Mouse (Mus musculus): ENCODE data around the gene Fut8. TPM values are rescaled to one million over a fixed set of nuclear protein-coding genes. Genes with fewer than 3 reads are reported as not detected.

Gene Fut8
- polyA plus RNA-seq (2015; fragmentation: Nextera tagmentation; extraction: Ambion mirVana) = 73.2 and 74.7 TPM in 2 replicates

DNA sequence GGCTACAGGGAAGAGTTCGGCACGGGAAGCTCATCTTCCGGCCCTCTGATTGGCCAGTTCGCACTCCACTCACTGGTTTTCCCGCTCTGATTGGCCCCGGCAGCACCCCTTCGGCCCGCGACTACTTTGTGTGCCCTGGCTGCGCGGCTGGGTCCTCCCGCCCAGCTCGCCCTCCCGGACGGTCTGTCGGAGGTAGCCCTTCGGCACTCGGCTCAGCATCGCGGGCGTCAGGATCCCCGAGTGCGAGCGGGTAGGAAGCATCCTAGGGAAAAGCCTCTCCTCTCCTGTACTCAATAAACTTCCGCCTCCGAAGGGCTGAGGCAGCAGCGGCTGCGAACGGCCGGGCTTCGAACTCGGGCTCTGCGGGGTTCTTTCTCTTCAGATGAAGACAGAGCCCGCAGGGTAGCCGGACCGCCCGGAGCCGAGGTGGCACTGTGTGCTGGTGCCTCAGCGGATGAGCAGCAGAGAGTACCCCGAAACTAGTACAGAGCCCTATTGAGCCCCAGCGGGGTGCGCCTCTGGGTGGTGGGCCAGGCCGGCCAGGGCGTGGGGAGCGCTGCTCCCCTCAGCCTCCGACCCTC lies at the start of gene Fut8:
TSS of gene Fut8 (plus strand) at position 176 of the 581 bp plus-strand sequence.
- ATAC-seq (ENCODE audit: low FRiP score) = peak; percentile 82
- H3K36me3 ChIP-seq = no peaks in the 10 kb centered on the region
- H3K4me1 ChIP-seq = peaks cover 17% of the 10 kb centered on the region
- no peaks in the 10 kb centered on the region for H3K27me3 ChIP-seq (replicated peaks)
- peak within 1 kb of the TSS; percentile 84 for H3K4me2 ChIP-seq
- peak within 1 kb of the TSS; percentile 97 for H3K9ac ChIP-seq (replicated peaks)
- under 1% methylated on average over 46 of the region's 46 CpGs for WGBS
- no peaks in the 10 kb centered on the region for H3K9me3 ChIP-seq (replicated peaks)
- H3K4me3 ChIP-seq (replicated peaks) = peak within 1 kb of the TSS; percentile 94
- peak within 1 kb of the TSS; percentile 98 for H3K27ac ChIP-seq (replicated peaks)

GRCm38 (mm10) chr12:77189161-77189560 lies 48.8 kb upstream of the Fut8 start:
- no peaks in the 10 kb centered on the region for H3K9me3 ChIP-seq (replicated peaks)
- H3K36me3 ChIP-seq = no peaks in the 10 kb centered on the region
- WGBS = 76% methylated on average over 4 of the region's 4 CpGs
- no peak for ATAC-seq (ENCODE audit: low FRiP score)
- H3K4me3 ChIP-seq (replicated peaks) = no peak overlapping the region
- no peak overlapping the region for H3K27ac ChIP-seq (replicated peaks)
- no peak overlapping the region for H3K4me2 ChIP-seq
- H3K9ac ChIP-seq (replicated peaks) = no peak overlapping the region
- no peaks in the 10 kb centered on the region for H3K27me3 ChIP-seq (replicated peaks)
- no peaks in the 10 kb centered on the region for H3K4me1 ChIP-seq

GRCm38 (mm10) chr12:77189933-77190446 lies 47.9 kb upstream of the Fut8 start:
- 90% methylated on average over 3 of the region's 3 CpGs for WGBS
- no peak overlapping the region for H3K9ac ChIP-seq (replicated peaks)
- H3K4me2 ChIP-seq = no peak overlapping the region
- no peak overlapping the region for H3K4me3 ChIP-seq (replicated peaks)
- no peaks in the 10 kb centered on the region for H3K27me3 ChIP-seq (replicated peaks)
- ATAC-seq (ENCODE audit: low FRiP score) = no peak
- H3K4me1 ChIP-seq = no peaks in the 10 kb centered on the region
- H3K36me3 ChIP-seq = no peaks in the 10 kb centered on the region
- H3K9me3 ChIP-seq (replicated peaks) = no peaks in the 10 kb centered on the region
- H3K27ac ChIP-seq (replicated peaks) = no peak overlapping the region

GRCm38 (mm10) chr12:77191478-77192271 lies 46.2 kb upstream of the Fut8 start:
- H3K36me3 ChIP-seq = no peaks in the 10 kb centered on the region
- no peak overlapping the region for H3K4me3 ChIP-seq (replicated peaks)
- no peaks in the 10 kb centered on the region for H3K27me3 ChIP-seq (replicated peaks)
- no peak overlapping the region for H3K4me2 ChIP-seq
- H3K9ac ChIP-seq (replicated peaks) = no peak overlapping the region
- no peak for ATAC-seq (ENCODE audit: low FRiP score)
- H3K9me3 ChIP-seq (replicated peaks) = no peaks in the 10 kb centered on the region
- H3K4me1 ChIP-seq = no peaks in the 10 kb centered on the region
- H3K27ac ChIP-seq (replicated peaks) = no peak overlapping the region
- 90% methylated on average over 9 of the region's 9 CpGs for WGBS

DNA sequence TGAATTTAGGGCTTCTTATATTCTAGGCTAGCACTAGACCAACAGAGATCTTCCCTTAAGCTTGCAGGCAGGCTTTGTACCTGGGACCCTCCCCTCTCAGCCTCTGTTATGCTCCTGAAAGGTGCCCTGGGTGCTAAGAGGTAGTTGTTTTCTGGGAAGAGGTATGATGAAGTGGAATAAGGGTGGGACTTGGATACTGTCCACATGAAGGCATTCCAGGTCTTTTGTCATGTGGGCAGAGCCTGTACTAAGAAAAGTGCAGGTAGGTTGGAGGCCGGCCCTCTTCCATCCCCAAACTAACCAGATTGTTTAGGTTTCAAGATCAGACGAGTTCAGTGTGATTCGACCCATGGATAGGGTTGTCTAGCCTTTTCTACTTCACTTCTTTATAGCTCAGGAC lies 45.2 kb upstream of the Fut8 start:
- 94% methylated on average over 3 of the region's 3 CpGs for WGBS
- H3K36me3 ChIP-seq = no peaks in the 10 kb centered on the region
- H3K4me3 ChIP-seq (replicated peaks) = no peak overlapping the region
- H3K27ac ChIP-seq (replicated peaks) = no peak overlapping the region
- no peaks in the 10 kb centered on the region for H3K9me3 ChIP-seq (replicated peaks)
- no peak overlapping the region for H3K9ac ChIP-seq (replicated peaks)
- ATAC-seq (ENCODE audit: low FRiP score) = no peak
- no peaks in the 10 kb centered on the region for H3K27me3 ChIP-seq (replicated peaks)
- no peak overlapping the region for H3K4me2 ChIP-seq
- H3K4me1 ChIP-seq = no peaks in the 10 kb centered on the region

GRCm38 (mm10) chr12:77193225-77193716 lies 44.7 kb upstream of the Fut8 start:
- no peak overlapping the region for H3K4me3 ChIP-seq (replicated peaks)
- no peaks in the 10 kb centered on the region; the same call in 1 of the 2 replicates for H3K4me1 ChIP-seq
- H3K4me2 ChIP-seq = no peak overlapping the region
- no peaks in the 10 kb centered on the region for H3K27me3 ChIP-seq (replicated peaks)
- no peaks in the 10 kb centered on the region for H3K9me3 ChIP-seq (replicated peaks)
- no peak overlapping the region for H3K9ac ChIP-seq (replicated peaks)
- no peak for ATAC-seq (ENCODE audit: low FRiP score)
- H3K27ac ChIP-seq (replicated peaks) = no peak overlapping the region
- H3K36me3 ChIP-seq = no peaks in the 10 kb centered on the region
- WGBS = 81% methylated on average over 4 of the region's 4 CpGs

GRCm38 (mm10) chr12:77195044-77195443 lies 42.9 kb upstream of the Fut8 start:
- Histone ChIP-seq H3K27ac (replicated peaks) (no peak overlapping the region), H3K27me3 (replicated peaks) (no peaks in the 10 kb centered on the region), H3K4me1 (no peaks in the 10 kb centered on the region; the same call in 1 of the 2 replicates), H3K9ac (replicated peaks) (no peak overlapping the region), H3K4me2 (no peak overlapping the region), H3K9me3 (replicated peaks) (no peaks in the 10 kb centered on the region), H3K4me3 (replicated peaks) (no peak overlapping the region), H3K36me3 (no peaks in the 10 kb centered on the region)
- no peak for ATAC-seq (ENCODE audit: low FRiP score)
- 68% methylated on average over 2 of the region's 2 CpGs for WGBS

- Histone ChIP-seq H3K27me3 (replicated peaks) (no peaks in the 10 kb centered on the region), H3K4me2 (no peak overlapping the region), H3K36me3 (no peaks in the 10 kb centered on the region), H3K9me3 (replicated peaks) (no peaks in the 10 kb centered on the region), H3K27ac (replicated peaks) (no peak overlapping the region), H3K9ac (replicated peaks) (no peak overlapping the region), H3K4me3 (replicated peaks) (no peak overlapping the region), H3K4me1 (no peaks in the 10 kb centered on the region; the same call in 1 of the 2 replicates)
- ATAC-seq (ENCODE audit: low FRiP score) = no peak
- WGBS = 98% methylated on average over 2 of the region's 2 CpGs
These were observed 41.3 kb upstream of the Fut8 start for GRCm38 (mm10) chr12:77196529-77197095.

- WGBS = 62% methylated on average over 7 of the region's 7 CpGs
These were observed 40.8 kb upstream of the Fut8 start for GRCm38 (mm10) chr12:77197121-77197599.

DNA sequence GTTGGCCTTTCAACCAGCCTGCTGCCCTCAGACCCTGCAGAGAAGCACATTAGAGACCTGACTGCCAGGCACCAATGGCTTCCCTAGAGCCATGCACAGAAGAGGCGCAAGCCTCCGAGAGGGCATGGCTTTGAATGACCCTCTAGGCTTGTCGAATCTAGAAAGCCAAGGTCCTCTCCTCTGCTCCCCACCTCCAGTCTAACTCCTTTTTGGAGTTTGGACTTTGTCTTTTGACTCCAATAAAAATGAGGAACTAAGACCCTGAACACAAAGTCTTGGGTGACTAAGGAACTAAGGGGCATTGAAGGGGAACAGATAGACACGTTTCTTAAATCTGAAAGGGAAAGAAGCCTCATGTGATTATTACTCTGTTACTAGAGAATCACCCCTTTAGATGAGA lies 39.7 kb upstream of the Fut8 start:
- WGBS = 90% methylated on average over 4 of the region's 4 CpGs

More at GRCm38 (mm10) chr12:77197121-77197599, 40.8 kb upstream of the Fut8 start:
- no peak for ATAC-seq (ENCODE audit: low FRiP score)
- Histone ChIP-seq H3K27ac (replicated peaks) (no peak overlapping the region), H3K27me3 (replicated peaks) (no peaks in the 10 kb centered on the region), H3K4me2 (no peak overlapping the region), H3K9me3 (replicated peaks) (no peaks in the 10 kb centered on the region), H3K4me1 (no peaks in the 10 kb centered on the region; the same call in 1 of the 2 replicates), H3K9ac (replicated peaks) (no peak overlapping the region), H3K4me3 (replicated peaks) (no peak overlapping the region), H3K36me3 (no peaks in the 10 kb centered on the region)

DNA sequence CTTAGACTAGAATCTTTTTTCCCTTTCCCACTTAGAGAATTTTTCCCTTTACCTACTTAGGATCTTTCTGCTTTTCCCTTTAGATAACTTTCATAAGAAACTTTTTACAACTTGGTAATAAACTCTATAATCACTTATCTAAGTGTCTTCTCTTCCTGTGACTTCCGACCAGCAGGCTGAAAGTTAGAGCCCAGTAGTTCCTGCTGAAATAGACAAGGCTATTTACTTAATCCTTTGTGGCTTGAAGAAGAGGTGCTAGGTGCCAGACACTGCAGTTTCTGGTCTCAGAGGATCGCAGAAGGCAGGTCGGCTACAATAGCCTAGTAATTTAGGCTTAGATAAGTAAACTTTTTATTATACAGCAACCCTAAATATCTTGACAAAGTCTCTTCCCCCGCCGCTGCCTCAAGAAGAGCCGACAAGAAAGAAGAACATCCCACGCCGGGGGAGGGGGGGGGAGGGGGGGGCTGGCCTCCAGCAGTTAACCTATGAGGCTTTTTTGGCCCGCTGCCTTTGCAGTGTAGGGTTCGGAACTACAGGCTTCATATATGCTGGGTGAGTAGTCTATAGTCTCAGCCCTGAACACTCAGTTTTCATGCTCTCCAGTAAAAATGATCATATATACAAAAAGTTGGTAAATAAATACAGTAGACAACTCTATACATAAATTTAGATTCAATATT lies 36.3 kb upstream of the Fut8 start:
- Histone ChIP-seq H3K4me3 (replicated peaks) (no peak overlapping the region), H3K9me3 (replicated peaks) (no peaks in the 10 kb centered on the region), H3K9ac (replicated peaks) (no peak overlapping the region), H3K27ac (replicated peaks) (no peak overlapping the region), H3K27me3 (replicated peaks) (no peaks in the 10 kb centered on the region), H3K36me3 (no peaks in the 10 kb centered on the region), H3K4me2 (no peak overlapping the region), H3K4me1 (no peaks in the 10 kb centered on the region; the same call in 1 of the 2 replicates)
- ATAC-seq (ENCODE audit: low FRiP score) = no peak
- WGBS = 37% methylated on average over 10 of the region's 10 CpGs

More for the DNA sequence above, 39.7 kb upstream of the Fut8 start:
- Histone ChIP-seq H3K36me3 (no peaks in the 10 kb centered on the region), H3K4me3 (replicated peaks) (no peak overlapping the region), H3K27ac (replicated peaks) (no peak overlapping the region), H3K9me3 (replicated peaks) (no peaks in the 10 kb centered on the region), H3K4me1 (no peaks in the 10 kb centered on the region; the same call in 1 of the 2 replicates), H3K9ac (replicated peaks) (no peak overlapping the region), H3K27me3 (replicated peaks) (no peaks in the 10 kb centered on the region), H3K4me2 (no peak overlapping the region)
- no peak for ATAC-seq (ENCODE audit: low FRiP score)

Data from neural tube, embryonic 15.5 days (tissue).